Mouse (Mus musculus): ENCODE results near the gene Gm7849. TPM values are rescaled to one million over a fixed set of nuclear protein-coding genes. Genes with fewer than 3 reads are reported as not detected.
"Not testable (repeated sequence)": the region's sequence is repeated elsewhere in the genome, so short reads cannot be mapped to it uniquely, and the experiment has no call there.

Gene Gm7849
- polyA plus RNA-seq (2015; fragmentation: Nextera tagmentation; extraction: Ambion mirVana), result not detected in 2 replicates

DNA sequence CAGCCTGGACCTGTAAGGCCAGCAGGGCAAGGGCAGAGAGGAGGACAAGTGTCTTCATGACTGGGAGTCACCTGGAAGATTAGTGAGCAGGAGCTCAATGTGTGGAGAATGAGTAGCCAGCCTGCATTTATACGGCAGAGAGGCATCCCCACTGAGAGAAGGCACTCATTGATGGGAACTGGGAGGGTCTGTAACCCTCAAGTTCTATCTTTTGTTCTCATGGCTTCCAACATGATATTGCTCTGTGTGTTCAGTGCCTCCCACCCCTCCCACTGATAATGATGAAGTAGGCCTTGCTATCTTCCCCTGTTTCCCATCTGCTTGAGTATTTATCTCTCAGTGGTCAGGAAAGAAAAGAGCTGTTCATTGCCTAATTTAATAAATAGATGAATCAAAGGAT lies at the start of gene Gm7849:
Gm7849 (minus strand) TSS at position 101 of the 400 bp plus-strand sequence.
- H3K4me2 ChIP-seq (replicated peaks); H3K4me1 ChIP-seq; ATAC-seq (ENCODE audit: insufficient number of reproducible peaks, low FRiP score, low TSS enrichment, low read depth); H3K9me3 ChIP-seq (replicated peaks); H3K36me3 ChIP-seq; H3K27me3 ChIP-seq; H3K9ac ChIP-seq; H3K27ac ChIP-seq (replicated peaks); H3K4me3 ChIP-seq (replicated peaks): not testable (repeated sequence)
- no CpG with 5 or more reads among the region's 1 CpGs for WGBS

DNA sequence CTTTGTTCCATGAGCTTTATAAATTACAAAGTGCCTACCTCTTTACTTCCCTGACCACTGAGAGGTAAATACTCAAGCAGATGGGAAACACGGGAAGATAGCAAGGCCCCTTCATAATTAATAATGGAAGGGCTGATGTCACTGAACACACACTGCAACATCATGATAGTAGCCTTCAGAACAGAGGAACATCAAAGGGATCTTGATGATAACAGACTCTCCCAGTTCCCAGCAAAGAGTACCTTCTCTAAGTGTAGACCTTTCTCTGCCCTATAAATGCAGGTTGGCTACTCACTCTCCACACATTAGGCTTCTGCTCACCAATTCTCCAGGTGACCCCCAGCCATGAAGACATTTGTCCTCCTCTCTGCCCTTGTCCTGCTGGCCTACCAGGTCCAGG lies 29.2 kb downstream of the Gm7849 start, which contains the start of gene Defa36:
Defa36 (plus strand) TSS at position 301 of the 400 bp plus-strand sequence.
- no CpG with 5 or more reads among the region's 1 CpGs for WGBS
- not testable (repeated sequence) for H3K9me3 ChIP-seq (replicated peaks); H3K4me3 ChIP-seq (replicated peaks)

More for the DNA sequence above, 29.2 kb downstream of the Gm7849 start, which contains the start of gene Defa36:
- not testable (repeated sequence) for H3K4me1 ChIP-seq; H3K36me3 ChIP-seq; H3K27me3 ChIP-seq; ATAC-seq (ENCODE audit: insufficient number of reproducible peaks, low FRiP score, low TSS enrichment, low read depth); H3K4me2 ChIP-seq (replicated peaks); H3K27ac ChIP-seq (replicated peaks); H3K9ac ChIP-seq

Other genes with a start within 250 kb of the Gm7849 start
- gene Gm15292, start 206.8 kb downstream of the Gm7849 start, polyA plus RNA-seq (2015; fragmentation: Nextera tagmentation; extraction: Ambion mirVana), result not detected in 2 replicates
- not detected in 2 replicates for gene Defa27, start 141.0 kb downstream of the Gm7849 start, polyA plus RNA-seq (2015; fragmentation: Nextera tagmentation; extraction: Ambion mirVana)
- gene Defa29, start 129.5 kb downstream of the Gm7849 start, polyA plus RNA-seq (2015; fragmentation: Nextera tagmentation; extraction: Ambion mirVana), result not detected in 2 replicates
- not detected in 2 replicates for gene Defa2, start 78.0 kb downstream of the Gm7849 start, polyA plus RNA-seq (2015; fragmentation: Nextera tagmentation; extraction: Ambion mirVana)
- gene Defa33, start 64.7 kb downstream of the Gm7849 start, polyA plus RNA-seq (2015; fragmentation: Nextera tagmentation; extraction: Ambion mirVana), result not detected in 2 replicates
- gene Defa36, start 29.1 kb downstream of the Gm7849 start, polyA plus RNA-seq (2015; fragmentation: Nextera tagmentation; extraction: Ambion mirVana), result not detected in 2 replicates
- gene Defa20, start 52.7 kb upstream of the Gm7849 start, polyA plus RNA-seq (2015; fragmentation: Nextera tagmentation; extraction: Ambion mirVana), result not detected in 2 replicates
- not detected in 2 replicates for gene Defa32, start 72.5 kb upstream of the Gm7849 start, polyA plus RNA-seq (2015; fragmentation: Nextera tagmentation; extraction: Ambion mirVana)
- gene Defa37, start 108.8 kb upstream of the Gm7849 start, polyA plus RNA-seq (2015; fragmentation: Nextera tagmentation; extraction: Ambion mirVana), result not detected in 2 replicates
- gene Defa28, start 126.4 kb upstream of the Gm7849 start, polyA plus RNA-seq (2015; fragmentation: Nextera tagmentation; extraction: Ambion mirVana), result not detected in 2 replicates
- not detected in 2 replicates for gene Gm7861, start 137.9 kb upstream of the Gm7849 start, polyA plus RNA-seq (2015; fragmentation: Nextera tagmentation; extraction: Ambion mirVana)
- gene Defa26, start 161.6 kb upstream of the Gm7849 start, polyA plus RNA-seq (2015; fragmentation: Nextera tagmentation; extraction: Ambion mirVana), result not detected in 2 replicates
- not detected in 2 replicates for gene Defa17, start 199.2 kb upstream of the Gm7849 start, polyA plus RNA-seq (2015; fragmentation: Nextera tagmentation; extraction: Ambion mirVana)
- gene Defa34, start 209.2 kb upstream of the Gm7849 start, polyA plus RNA-seq (2015; fragmentation: Nextera tagmentation; extraction: Ambion mirVana), result not detected in 2 replicates
- gene AY761184, start 247.1 kb upstream of the Gm7849 start, polyA plus RNA-seq (2015; fragmentation: Nextera tagmentation; extraction: Ambion mirVana), result not detected in 2 replicates